Mouse (Mus musculus) erythroid progenitor cell, adult 5-6 weeks (primary cell): ENCODE measurements around the gene Hist1h2bf. TPM values are rescaled to one million over a fixed set of nuclear protein-coding genes. Genes with fewer than 3 reads are reported as not detected.
A peak's percentile ranks its signal among the peaks of the same experiment; 100 is the strongest.

ENCODE experiments used
- ATAC-seq: replicated peaks from 2 replicates; pipeline ENCODE4 v1.8.0; 2016; ENCODE audit warnings: moderate number of reproducible peaks, mild to moderate bottlenecking, moderate TSS enrichment, inconsistent platforms; ENCODE audit not compliant: poor library complexity, low FRiP score, severe bottlenecking
- total RNA-seq, 2 experiments: library from RNA; stranded (forward) in 1 of 2; stranded (reverse) in 1 of 2; fragments of 150-400 nt in 1 of 2; fragments of 186-747, 209-891 nt in 1 of 2; gene quantifications; 2 replicates each; pipeline versions ENCODE4 v1.2.3 to v1.2.4; 2015 to 2017; ENCODE audit warnings: low replicate concordance in 2 of 2

The Hist1h2bf gene
- total RNA-seq, 2 experiments from 2014 or later = 1,210 to 1,557 TPM

DNA sequence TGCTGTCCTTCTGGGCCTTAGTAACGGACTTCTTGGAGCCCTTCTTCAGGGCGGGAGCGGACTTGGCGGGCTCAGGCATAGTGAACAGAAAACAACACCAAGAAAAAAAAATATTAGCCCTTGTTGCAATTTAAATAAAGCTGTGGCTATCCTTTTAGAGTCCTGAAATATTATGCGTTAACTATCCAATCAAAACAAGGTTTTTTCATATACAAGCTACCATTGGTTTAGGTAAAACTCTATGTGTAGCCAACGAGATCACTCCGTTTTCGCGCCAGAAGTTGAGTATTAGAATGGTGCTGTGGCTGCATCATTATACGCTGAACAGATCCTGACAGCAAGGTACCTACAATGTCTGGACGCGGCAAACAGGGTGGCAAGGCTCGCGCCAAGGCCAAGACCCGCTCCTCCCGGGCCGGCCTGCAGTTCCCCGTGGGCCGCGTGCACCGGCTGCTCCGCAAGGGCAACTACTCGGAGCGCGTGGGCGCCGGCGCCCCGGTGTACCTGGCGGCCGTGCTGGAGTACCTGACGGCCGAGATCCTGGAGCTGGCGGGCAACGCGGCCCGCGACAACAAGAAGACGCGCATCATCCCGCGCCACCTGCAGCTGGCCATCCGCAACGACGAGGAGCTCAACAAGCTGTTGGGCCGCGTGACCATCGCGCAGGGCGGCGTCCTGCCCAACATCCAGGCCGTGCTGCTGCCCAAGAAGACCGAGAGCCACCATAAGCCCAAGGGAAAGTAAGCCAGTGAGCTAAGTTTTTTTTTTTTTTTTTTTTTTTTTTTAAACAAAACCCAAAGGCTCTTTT is 40.2 kb downstream of the Hist1h2bf start, which contains the start of gene Hist1h2af:
Gene Hist1h2af (plus strand): TSS at position 347 of the 808 bp plus-strand sequence.
- peak; percentile 47 for ATAC-seq

DNA sequence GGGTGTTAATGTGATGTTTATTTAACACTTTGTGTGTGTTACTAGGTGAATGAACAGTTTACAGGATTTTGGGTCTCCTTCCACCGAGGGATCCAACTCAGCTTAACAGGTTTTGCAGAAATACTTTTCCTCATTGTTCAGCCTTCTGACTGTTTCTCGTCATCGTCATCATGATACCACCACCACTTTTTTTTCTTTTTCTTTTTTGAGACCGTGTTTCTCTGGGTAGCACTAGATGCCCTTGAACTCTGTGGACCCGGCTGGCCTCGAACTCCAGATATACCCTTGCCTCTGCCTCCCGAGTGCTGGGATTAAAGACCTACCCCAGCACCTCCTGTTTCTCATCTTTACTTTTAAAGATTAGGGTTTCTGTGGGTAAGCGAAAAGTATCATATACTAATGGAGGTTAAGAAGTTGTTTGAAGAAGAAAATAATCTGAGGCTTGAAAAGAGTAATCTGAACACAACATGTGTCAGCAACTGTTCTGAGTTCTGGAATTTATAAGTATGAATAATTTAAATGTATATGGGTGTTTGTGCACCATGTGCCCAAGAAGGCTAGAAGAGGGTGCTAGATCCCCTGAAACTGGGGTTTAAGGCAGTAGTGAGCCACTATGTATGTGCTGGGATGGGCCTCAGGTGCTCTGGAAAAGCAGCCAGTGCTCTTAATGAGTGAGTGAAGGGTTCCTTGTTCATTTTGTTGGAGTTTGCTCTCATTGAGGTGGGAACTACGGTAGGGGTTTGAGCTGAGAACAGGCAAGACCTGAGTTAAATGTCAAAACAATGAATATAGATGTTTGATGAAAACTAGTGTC is 41.5 kb downstream of the Hist1h2bf start:
- no peak for ATAC-seq

DNA sequence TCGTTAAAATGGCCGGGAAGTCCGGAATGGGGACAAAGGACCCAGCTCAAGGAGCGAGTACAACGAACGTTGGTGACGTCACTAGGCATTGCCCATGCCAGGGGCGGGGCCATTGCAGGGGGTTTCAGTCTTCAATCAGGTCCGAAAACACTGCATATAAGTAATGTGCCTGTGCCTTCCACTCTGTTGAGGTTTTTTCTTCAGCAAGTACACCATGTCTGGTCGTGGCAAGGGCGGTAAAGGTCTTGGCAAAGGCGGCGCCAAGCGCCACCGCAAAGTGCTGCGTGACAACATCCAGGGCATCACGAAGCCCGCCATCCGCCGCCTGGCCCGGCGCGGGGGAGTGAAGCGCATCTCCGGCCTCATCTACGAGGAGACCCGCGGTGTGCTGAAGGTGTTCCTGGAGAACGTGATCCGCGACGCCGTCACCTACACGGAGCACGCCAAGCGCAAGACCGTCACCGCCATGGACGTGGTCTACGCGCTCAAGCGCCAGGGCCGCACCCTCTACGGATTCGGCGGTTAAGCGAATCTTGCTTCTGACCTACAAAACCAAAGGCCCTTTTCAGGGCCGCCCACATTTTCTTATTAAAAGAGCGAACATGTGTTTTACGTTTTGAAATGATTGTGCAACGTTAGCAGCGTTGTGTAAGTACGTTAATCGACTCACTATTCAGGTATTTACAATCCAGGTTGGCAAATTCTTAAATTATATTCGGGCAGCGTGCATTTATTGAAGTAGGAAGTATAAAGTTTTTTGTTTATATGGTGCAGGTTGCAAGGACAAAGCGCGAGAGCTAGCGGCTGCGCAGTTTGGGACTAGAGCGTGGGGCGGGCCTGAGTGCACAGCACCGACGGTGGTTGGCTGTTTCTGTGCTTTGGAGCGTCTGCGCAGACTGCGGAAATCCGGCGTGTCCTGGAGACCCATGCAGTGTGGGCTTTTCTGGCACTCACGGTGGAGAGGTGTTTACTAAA is 42.8 kb downstream of the Hist1h2bf start, which contains the start of gene Hist1h4h:
Gene Hist1h4h (plus strand): TSS at position 150 of the 975 bp plus-strand sequence.
- ATAC-seq = peak; percentile 50

DNA sequence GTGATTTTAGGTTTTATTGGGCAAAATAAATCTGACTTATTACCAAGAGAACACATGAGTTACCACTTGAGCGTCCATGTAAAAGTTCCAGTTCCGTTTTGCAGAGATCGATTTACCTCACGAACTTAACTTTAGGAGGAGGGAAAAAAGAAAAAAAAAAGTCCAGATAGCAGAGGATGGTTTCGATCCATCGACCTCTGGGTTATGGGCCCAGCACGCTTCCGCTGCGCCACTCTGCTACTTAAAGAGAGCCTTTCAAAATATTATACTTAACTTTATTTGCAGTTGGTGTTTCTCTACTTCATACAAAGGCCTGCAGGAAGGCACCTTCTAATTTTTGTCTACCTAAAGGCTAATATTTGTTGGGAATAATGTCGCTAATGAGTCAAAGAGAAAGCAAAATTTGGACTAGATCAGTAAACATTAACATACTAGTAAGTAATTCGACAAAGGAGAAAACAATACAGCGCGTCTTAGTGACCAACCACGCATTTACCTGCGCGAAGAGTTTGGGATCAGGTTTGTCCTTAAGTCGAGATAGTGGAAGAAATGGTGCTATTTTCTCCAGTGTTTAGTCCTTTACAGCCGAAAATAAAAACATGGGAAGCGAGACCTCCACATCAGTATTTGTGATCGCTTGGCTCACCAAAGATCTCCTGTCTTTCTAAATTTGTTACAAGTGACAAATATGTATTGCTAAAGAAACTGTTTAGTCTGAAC is 43.7 kb downstream of the Hist1h2bf start:
- no peak for ATAC-seq

DNA sequence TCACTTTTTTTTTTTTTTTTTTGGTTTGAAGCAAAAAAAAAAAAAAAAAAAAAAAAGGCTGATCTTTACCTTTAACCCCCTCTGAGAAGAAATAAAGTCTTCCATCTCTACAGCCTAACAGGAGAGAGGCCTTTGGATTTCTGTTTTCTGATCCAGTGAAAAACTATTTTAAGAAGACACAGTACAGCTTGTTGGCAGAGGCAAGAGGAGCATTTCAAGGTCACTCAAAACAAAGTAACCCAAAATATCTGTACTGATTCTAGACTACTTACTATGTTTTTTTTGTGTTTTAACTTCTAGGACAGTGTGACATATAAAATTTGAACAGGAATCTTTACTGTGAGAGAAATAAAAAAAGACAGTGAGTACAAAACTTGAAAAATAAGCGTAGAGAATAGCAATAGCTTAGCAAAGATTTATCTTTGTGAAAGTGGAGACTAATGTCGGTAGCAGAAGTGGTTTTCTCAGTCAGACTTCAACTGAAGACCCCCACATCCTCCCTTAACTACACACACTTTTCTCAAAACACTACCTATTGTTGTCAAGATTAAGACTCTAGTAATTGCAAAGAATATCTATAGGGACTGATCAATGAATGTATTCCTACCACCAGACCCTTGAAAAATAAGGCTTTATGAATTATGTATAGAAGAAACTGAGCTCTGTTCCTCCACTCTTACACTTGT is 44.4 kb downstream of the Hist1h2bf start:
- no peak for ATAC-seq

DNA sequence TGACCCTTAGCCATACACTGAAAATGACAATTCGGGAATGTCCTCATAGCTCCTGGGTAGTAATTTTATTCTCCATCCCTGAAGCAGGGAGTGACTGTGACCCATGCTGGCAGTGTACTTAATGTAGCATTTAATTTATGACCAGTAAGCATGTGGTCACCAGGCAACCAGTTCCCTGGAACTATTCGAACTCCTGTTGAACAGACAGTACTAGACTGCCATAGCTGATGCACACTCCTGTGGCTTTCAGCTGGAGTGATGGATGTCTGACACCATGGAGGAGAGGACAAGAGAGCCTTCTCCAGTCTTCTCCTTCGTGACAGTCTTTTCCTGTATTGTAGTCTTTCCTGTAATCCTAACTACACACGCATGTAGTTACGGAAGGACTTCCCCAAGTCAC is 45.0 kb downstream of the Hist1h2bf start:
- no peak for ATAC-seq

DNA sequence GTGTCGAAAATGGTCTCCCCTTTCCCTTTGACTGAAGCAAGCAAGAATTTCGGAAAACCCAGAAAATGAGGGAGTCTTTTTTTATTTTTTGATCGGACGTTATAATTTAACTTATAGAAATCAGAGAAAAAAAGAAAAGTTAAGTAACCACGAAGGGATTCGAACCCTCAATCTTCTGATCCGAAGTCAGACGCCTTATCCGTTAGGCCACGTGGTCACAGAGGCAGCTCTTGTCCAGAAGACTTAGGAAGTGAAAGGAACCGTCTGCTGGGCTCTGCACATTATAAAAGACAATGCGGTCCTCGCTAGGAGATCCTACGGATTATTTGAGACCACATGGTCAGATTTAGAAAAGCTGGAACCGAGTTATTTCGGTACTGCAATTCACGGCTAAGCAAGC is 47.7 kb downstream of the Hist1h2bf start:
- peak; percentile 36; the same call in 1 of the 2 replicates for ATAC-seq

DNA sequence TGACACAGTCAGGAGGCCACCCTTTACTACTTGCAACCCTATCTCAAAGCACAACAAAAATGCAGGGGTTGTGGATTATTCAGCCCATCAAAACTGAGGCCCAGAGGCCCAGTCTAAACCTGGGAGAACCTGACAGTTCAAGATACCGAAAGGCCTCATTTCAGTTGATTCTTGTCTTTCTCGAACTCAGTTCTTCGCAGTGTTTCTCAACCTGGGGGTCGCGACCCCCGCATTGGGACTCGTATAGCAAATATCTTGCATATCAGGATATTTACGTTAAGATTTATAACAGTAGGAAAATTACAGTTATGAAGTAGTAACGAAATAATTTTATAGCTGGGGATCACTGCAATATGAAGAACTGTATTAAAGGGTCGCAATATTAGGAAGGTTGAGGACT is 48.1 kb downstream of the Hist1h2bf start:
- no peak for ATAC-seq

DNA sequence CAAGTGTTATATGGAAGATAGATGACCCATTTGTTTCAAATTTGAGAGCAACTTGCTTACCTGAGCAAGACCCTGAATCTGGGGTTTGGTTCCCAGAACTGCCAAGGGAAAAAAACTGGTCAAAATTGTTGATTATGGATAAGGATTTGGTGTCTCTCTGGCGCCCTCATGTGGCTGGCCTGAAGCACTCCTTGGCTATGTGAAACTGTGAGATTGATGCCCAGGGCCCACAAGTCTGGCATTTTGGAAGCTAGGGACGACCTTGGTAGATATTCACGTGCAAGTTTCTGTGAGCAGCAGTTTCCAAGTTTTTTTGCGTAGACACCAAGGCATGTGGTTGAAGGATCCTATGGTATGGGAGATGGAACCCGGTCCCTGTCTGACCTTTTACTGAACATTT is 49.3 kb downstream of the Hist1h2bf start:
- ATAC-seq = peak; percentile 61; the same call in 1 of the 2 replicates

DNA sequence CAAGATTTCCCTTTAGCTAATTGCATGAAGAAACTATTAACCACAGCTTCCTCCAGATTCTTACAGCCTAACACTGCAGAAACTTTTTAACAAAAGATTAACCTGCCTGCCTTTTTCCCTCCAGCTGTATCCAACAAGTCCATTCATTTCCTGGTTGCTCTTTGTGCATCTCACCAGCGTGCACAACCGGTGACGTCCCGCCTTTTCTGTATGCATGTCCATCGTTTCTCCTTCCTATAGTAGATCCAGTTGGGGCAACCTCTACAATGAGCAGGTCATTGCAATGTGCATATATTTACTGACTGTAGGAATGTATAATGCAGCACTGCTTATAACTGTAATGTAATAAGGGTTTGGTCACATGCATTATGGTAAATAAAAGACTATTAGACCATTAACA is 50.0 kb downstream of the Hist1h2bf start:
- ATAC-seq = no peak

Other genes starting within 250 kb of the Hist1h2bf start
Only the 30 nearest of the 35 such genes appear.
- gene Abt1, start 150.3 kb downstream of the Hist1h2bf start, total RNA-seq (2015; ENCODE audit: low replicate concordance) = 1.1 and 2.1 TPM in 2 replicates
- gene Abt1, start 150.3 kb downstream of the Hist1h2bf start, total RNA-seq (2017; ENCODE audit: low replicate concordance) = 1.3 and 1.6 TPM in 2 replicates
- gene Btn1a1, start 108.3 kb downstream of the Hist1h2bf start, total RNA-seq (2015; ENCODE audit: low replicate concordance) = 1.4 and 4.2 TPM in 2 replicates
- gene Btn1a1, start 108.3 kb downstream of the Hist1h2bf start, total RNA-seq (2017; ENCODE audit: low replicate concordance) = 0.90 and 1.4 TPM in 2 replicates
- gene Btn2a2, start 85.3 kb downstream of the Hist1h2bf start, total RNA-seq (2015; ENCODE audit: low replicate concordance) = not detected in 2 replicates
- gene Btn2a2, start 85.3 kb downstream of the Hist1h2bf start, total RNA-seq (2017; ENCODE audit: low replicate concordance) = not detected in 2 replicates
- gene Hist1h4h, start 43.1 kb downstream of the Hist1h2bf start, total RNA-seq (2015; ENCODE audit: low replicate concordance) = 323 and 492 TPM in 2 replicates
- gene Hist1h4h, start 43.1 kb downstream of the Hist1h2bf start, total RNA-seq (2017; ENCODE audit: low replicate concordance) = 3,110 and 3,215 TPM in 2 replicates
- 180 and 320 TPM in 2 replicates for gene Hist1h2af, start 40.3 kb downstream of the Hist1h2bf start, total RNA-seq (2015; ENCODE audit: low replicate concordance)
- 7,936 and 7,993 TPM in 2 replicates for gene Hist1h2af, start 40.3 kb downstream of the Hist1h2bf start, total RNA-seq (2017; ENCODE audit: low replicate concordance)
- gene Hist1h3g, start 38.8 kb downstream of the Hist1h2bf start, total RNA-seq (2015; ENCODE audit: low replicate concordance) = 573 TPM in 2 replicates
- gene Hist1h3g, start 38.8 kb downstream of the Hist1h2bf start, total RNA-seq (2017; ENCODE audit: low replicate concordance) = 250 and 889 TPM in 2 replicates
- 90.1 and 113 TPM in 2 replicates for gene Hist1h2bh, start 30.8 kb downstream of the Hist1h2bf start, total RNA-seq (2015; ENCODE audit: low replicate concordance)
- 325 and 367 TPM in 2 replicates for gene Hist1h2bh, start 30.8 kb downstream of the Hist1h2bf start, total RNA-seq (2017; ENCODE audit: low replicate concordance)
- gene Hist1h3f, start 30.1 kb downstream of the Hist1h2bf start, total RNA-seq (2015; ENCODE audit: low replicate concordance) = 145 and 158 TPM in 2 replicates
- 262 and 310 TPM in 2 replicates for gene Hist1h3f, start 30.1 kb downstream of the Hist1h2bf start, total RNA-seq (2017; ENCODE audit: low replicate concordance)
- 838 and 1,105 TPM in 2 replicates for gene Hist1h4f, start 22.5 kb downstream of the Hist1h2bf start, total RNA-seq (2015; ENCODE audit: low replicate concordance)
- 7,675 and 12,079 TPM in 2 replicates for gene Hist1h4f, start 22.5 kb downstream of the Hist1h2bf start, total RNA-seq (2017; ENCODE audit: low replicate concordance)
- 59.1 and 59.8 TPM in 2 replicates for gene Hist1h1d, start 20.9 kb downstream of the Hist1h2bf start, total RNA-seq (2015; ENCODE audit: low replicate concordance)
- 587 and 674 TPM in 2 replicates for gene Hist1h1d, start 20.9 kb downstream of the Hist1h2bf start, total RNA-seq (2017; ENCODE audit: low replicate concordance)
- 238 and 264 TPM in 2 replicates for gene Hist1h3e, start 11.8 kb downstream of the Hist1h2bf start, total RNA-seq (2015; ENCODE audit: low replicate concordance)
- gene Hist1h3e, start 11.8 kb downstream of the Hist1h2bf start, total RNA-seq (2017; ENCODE audit: low replicate concordance) = 387 and 422 TPM in 2 replicates
- gene Hist1h2ae, start 3.0 kb downstream of the Hist1h2bf start, total RNA-seq (2015; ENCODE audit: low replicate concordance) = 4.2 and 33.5 TPM in 2 replicates
- 1,390 and 1,464 TPM in 2 replicates for gene Hist1h2ae, start 3.0 kb downstream of the Hist1h2bf start, total RNA-seq (2017; ENCODE audit: low replicate concordance)
- 851 and 976 TPM in 2 replicates for gene Hist1h2bg, start 2.8 kb downstream of the Hist1h2bf start, total RNA-seq (2015; ENCODE audit: low replicate concordance)
- 2,677 and 3,057 TPM in 2 replicates for gene Hist1h2bg, start 2.8 kb downstream of the Hist1h2bf start, total RNA-seq (2017; ENCODE audit: low replicate concordance)
- 9.0 and 15.1 TPM in 2 replicates for gene Hist1h2ad, start 185 bp upstream of the Hist1h2bf start, total RNA-seq (2015; ENCODE audit: low replicate concordance)
- gene Hist1h2ad, start 185 bp upstream of the Hist1h2bf start, total RNA-seq (2017; ENCODE audit: low replicate concordance) = 2,771 and 6,356 TPM in 2 replicates
- gene Hist1h3d, start 1.6 kb upstream of the Hist1h2bf start, total RNA-seq (2015; ENCODE audit: low replicate concordance) = 379 and 393 TPM in 2 replicates
- gene Hist1h3d, start 1.6 kb upstream of the Hist1h2bf start, total RNA-seq (2017; ENCODE audit: low replicate concordance) = 236 and 363 TPM in 2 replicates
- gene Hist1h4d, start 7.4 kb upstream of the Hist1h2bf start, total RNA-seq (2015; ENCODE audit: low replicate concordance) = 1,614 and 1,995 TPM in 2 replicates
- gene Hist1h4d, start 7.4 kb upstream of the Hist1h2bf start, total RNA-seq (2017; ENCODE audit: low replicate concordance) = 2,133 and 2,242 TPM in 2 replicates
- gene Hist1h2be, start 46.9 kb upstream of the Hist1h2bf start, total RNA-seq (2015; ENCODE audit: low replicate concordance) = 39.8 and 50.1 TPM in 2 replicates
- 202 and 281 TPM in 2 replicates for gene Hist1h2be, start 46.9 kb upstream of the Hist1h2bf start, total RNA-seq (2017; ENCODE audit: low replicate concordance)
- gene Hist1h1e, start 48.4 kb upstream of the Hist1h2bf start, total RNA-seq (2015; ENCODE audit: low replicate concordance) = 1,339 and 1,610 TPM in 2 replicates
- gene Hist1h1e, start 48.4 kb upstream of the Hist1h2bf start, total RNA-seq (2017; ENCODE audit: low replicate concordance) = 1,649 and 1,886 TPM in 2 replicates
- 7.5 and 8.3 TPM in 2 replicates for gene Hist1h2ac, start 109.8 kb upstream of the Hist1h2bf start, total RNA-seq (2015; ENCODE audit: low replicate concordance)
- 152 and 187 TPM in 2 replicates for gene Hist1h2ac, start 109.8 kb upstream of the Hist1h2bf start, total RNA-seq (2017; ENCODE audit: low replicate concordance)
- 84.3 and 136 TPM in 2 replicates for gene Hist1h2bc, start 110.0 kb upstream of the Hist1h2bf start, total RNA-seq (2015; ENCODE audit: low replicate concordance)
- gene Hist1h2bc, start 110.0 kb upstream of the Hist1h2bf start, total RNA-seq (2017; ENCODE audit: low replicate concordance) = 401 and 556 TPM in 2 replicates
- 2.2 TPM in 1 of 2 replicates, not detected in the other for gene Hist1h1t, start 121.6 kb upstream of the Hist1h2bf start, total RNA-seq (2015; ENCODE audit: low replicate concordance)
- 3.5 and 8.2 TPM in 2 replicates for gene Hist1h1t, start 121.6 kb upstream of the Hist1h2bf start, total RNA-seq (2017; ENCODE audit: low replicate concordance)
- 225 and 268 TPM in 2 replicates for gene Hist1h4c, start 124.3 kb upstream of the Hist1h2bf start, total RNA-seq (2015; ENCODE audit: low replicate concordance)
- gene Hist1h4c, start 124.3 kb upstream of the Hist1h2bf start, total RNA-seq (2017; ENCODE audit: low replicate concordance) = 667 and 1,084 TPM in 2 replicates
- gene Hfe, start 136.7 kb upstream of the Hist1h2bf start, total RNA-seq (2015; ENCODE audit: low replicate concordance) = 7.5 and 14.1 TPM in 2 replicates
- gene Hfe, start 136.7 kb upstream of the Hist1h2bf start, total RNA-seq (2017; ENCODE audit: low replicate concordance) = 0.77 and 2.2 TPM in 2 replicates
- 527 and 533 TPM in 2 replicates for gene Hist1h1c, start 164.6 kb upstream of the Hist1h2bf start, total RNA-seq (2015; ENCODE audit: low replicate concordance)
- gene Hist1h1c, start 164.6 kb upstream of the Hist1h2bf start, total RNA-seq (2017; ENCODE audit: low replicate concordance) = 3,859 and 4,708 TPM in 2 replicates
- 412 and 474 TPM in 2 replicates for gene Hist1h3c, start 171.4 kb upstream of the Hist1h2bf start, total RNA-seq (2015; ENCODE audit: low replicate concordance)
- 1,335 and 2,217 TPM in 2 replicates for gene Hist1h3c, start 171.4 kb upstream of the Hist1h2bf start, total RNA-seq (2017; ENCODE audit: low replicate concordance)
- 856 and 1,017 TPM in 2 replicates for gene Hist1h2bb, start 172.5 kb upstream of the Hist1h2bf start, total RNA-seq (2015; ENCODE audit: low replicate concordance)
- 7,682 and 13,399 TPM in 2 replicates for gene Hist1h2bb, start 172.5 kb upstream of the Hist1h2bf start, total RNA-seq (2017; ENCODE audit: low replicate concordance)
- gene Hist1h2ab, start 176.9 kb upstream of the Hist1h2bf start, total RNA-seq (2015; ENCODE audit: low replicate concordance) = 222 and 372 TPM in 2 replicates
- 5,516 and 10,292 TPM in 2 replicates for gene Hist1h2ab, start 176.9 kb upstream of the Hist1h2bf start, total RNA-seq (2017; ENCODE audit: low replicate concordance)
- gene Hist1h3b, start 178.1 kb upstream of the Hist1h2bf start, total RNA-seq (2015; ENCODE audit: low replicate concordance) = 1,233 and 1,450 TPM in 2 replicates
- gene Hist1h3b, start 178.1 kb upstream of the Hist1h2bf start, total RNA-seq (2017; ENCODE audit: low replicate concordance) = 1,686 and 1,833 TPM in 2 replicates
- gene Hist1h4b, start 182.8 kb upstream of the Hist1h2bf start, total RNA-seq (2015; ENCODE audit: low replicate concordance) = 331 and 380 TPM in 2 replicates
- 1,134 and 2,811 TPM in 2 replicates for gene Hist1h4b, start 182.8 kb upstream of the Hist1h2bf start, total RNA-seq (2017; ENCODE audit: low replicate concordance)
- gene Hist1h4a, start 187.0 kb upstream of the Hist1h2bf start, total RNA-seq (2015; ENCODE audit: low replicate concordance) = 142 and 188 TPM in 2 replicates
- gene Hist1h4a, start 187.0 kb upstream of the Hist1h2bf start, total RNA-seq (2017; ENCODE audit: low replicate concordance) = 706 and 1,369 TPM in 2 replicates